Mouse (Mus musculus) 3T3-L1 (cell line): ENCODE data around the gene Eva1c.

ENCODE experiments used
- DNase-seq: peaks from one replicate; pipeline ENCODE4 v3.0.0-alpha.2; 2015; ENCODE audit warnings: low read depth, low spot score

Gene Eva1c

GRCm38 (mm10) chr16:90917156-90917555 lies 90.6 kb downstream of the Eva1c start:
- DNase-seq, result no peak

DNA sequence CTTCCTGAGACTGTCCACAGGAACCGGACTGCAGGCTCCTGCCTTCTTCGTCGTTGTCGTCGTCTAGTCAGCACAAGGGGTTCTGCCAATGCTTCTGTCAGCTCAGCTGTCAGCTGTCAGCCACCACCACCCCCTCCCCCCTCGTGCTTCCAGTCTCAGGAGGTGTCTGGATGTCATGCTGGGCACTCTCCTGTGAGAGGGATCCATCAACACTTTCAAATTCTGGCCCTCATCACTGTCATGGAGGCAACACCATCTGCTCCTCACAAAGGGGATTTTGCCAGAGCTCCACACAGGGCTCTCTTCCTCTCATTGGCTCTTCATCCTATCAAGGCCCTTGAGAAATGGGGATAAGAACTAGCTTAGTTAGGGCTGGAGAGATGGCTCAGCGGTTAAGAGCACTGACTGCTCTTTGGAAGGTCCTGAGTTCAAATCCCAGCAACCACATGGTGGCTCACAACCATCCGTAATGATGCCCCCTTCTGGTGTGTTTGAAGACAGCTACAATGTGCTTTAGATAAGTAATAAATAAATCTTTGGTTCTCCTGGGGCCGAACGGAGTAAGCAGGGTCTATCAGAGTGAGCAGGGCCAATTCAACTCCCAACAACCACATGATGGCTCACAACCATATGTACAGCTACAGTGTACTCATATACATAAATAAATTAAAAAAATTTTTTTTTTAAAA lies 95.1 kb downstream of the Eva1c start:
- DNase-seq, result no peak

DNA sequence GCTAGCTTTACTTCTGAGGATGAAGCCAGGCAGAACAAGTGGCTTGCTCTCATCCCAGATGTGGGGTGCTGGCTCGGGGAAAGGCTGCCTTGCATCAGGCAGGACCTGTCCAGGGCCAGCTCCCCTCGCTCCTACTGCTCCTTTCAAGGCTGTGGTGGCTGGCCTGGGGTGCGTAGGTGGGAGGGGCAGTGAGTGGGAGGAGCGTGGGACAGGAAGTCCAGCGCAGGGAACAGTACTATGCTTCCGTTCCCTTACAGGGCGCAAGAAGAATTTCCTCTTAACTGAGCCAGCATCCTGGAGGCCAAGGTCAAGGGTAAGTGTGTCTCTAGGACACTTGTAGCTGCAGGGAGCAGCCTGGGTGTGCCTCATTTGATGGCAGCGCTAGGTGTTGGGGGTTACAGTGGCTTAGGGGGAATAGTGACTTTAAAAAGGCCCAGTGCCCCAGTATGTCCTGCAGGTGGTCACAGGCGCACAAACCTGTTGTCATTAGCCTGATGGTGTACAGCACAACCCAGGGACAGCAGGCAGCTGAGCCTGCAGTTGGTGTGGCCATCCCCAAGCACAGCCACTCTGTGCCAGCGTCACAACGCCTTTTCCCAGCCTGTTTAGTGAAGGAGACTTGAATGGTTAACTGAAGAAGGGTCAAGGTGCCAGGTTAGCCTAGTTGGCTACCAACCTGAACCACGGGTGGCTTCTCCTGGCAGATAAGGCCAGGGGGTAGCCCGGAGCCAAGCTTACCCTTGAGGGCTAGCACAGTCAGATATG lies 98.3 kb downstream of the Eva1c start:
- no peak for DNase-seq

- peak; percentile 89 for DNase-seq
Observed at GRCm38 (mm10) chr16:90925461-90925860, 98.9 kb downstream of the Eva1c start.

DNA sequence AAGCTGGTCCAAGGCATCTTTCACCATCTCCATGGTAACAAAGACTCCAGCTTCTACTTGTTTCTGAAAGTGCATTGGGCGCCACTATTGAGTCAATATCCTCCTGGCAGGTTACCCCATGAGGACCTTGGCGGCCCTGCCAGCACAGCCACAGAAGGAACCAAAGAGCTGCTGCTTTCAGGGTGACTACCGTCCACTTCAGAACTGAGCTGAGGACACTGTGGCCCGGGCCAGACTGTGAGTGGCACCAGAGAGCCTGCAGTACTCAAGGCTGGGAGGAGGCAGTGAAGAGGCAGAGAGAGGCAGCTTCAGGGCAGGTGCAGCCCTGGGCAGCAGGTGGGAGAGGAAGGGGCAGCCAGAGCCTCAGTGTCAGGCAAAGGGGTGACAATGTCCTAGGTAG lies 100.9 kb downstream of the Eva1c start:
- no peak for DNase-seq

DNA sequence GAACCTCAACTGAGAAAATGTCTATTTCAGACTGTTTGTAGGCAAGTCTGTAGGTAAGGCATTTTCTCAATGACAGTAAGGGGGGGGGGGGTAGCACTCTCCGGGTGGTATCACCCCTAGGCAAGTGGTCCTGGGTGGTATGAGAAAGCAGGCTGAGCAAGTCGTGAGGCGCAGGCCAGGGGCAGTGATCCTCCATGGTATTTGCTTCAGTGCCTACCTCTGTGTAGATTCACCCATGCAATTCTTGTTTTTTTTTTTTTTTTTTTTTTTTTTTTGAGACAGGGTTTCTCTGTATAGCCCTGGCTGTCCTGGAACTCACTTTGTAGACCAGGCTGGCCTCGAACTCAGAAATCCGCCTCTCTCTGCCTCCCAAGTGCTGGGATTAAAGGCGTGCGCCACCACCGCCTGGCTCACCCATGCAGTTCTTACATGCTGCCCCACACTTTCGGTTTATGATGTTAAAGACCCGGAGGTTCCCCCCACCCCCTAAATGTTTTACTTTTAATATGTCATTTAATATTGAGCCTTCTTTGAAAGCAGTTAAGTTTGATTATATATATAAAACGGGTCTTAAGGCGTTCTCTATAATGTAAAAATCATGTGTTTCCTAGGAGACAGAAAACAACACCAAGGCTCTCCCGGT lies 107.1 kb downstream of the Eva1c start:
- no peak for DNase-seq

GRCm38 (mm10) chr16:90934193-90934686 lies 107.7 kb downstream of the Eva1c start:
- peak; percentile 76 for DNase-seq

DNA sequence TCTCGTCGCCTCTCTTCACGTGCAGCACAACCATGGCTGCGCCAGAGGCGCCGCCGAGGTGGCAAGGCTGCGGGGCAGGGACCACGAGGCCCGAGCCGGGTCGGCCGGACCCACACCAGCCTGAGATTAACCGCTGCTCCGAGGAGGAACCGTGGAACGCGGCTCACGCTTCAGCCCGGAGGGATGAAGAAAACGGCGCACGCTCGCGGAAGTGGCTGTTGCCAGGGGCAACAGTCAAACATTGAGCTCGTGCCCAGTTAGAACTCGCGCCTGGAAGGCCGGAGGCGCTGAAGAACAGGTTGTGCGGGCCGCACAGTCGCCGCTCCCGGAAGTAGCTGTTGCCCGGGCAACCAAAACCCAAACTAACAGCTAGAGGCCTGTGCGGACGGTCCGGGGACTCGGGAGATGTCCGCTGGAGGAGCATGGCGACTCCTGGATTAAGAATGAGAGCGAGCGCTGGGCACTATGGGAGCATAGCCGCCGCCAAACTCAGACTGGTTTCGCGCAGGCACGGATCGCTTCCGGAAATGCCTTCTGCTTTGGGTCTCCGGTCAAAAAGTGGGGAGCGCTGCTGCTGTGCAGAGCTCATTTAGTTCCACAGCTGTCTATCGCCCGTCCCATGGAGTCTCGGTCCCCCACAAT lies 108.3 kb downstream of the Eva1c start, which contains the start of gene Cfap298:
TSS of gene Cfap298 (minus strand) at position 428 of the 642 bp plus-strand sequence.
- peak; percentile 98 for DNase-seq

GRCm38 (mm10) chr16:90941246-90941645 lies 114.7 kb downstream of the Eva1c start:
- DNase-seq, result no peak

DNA sequence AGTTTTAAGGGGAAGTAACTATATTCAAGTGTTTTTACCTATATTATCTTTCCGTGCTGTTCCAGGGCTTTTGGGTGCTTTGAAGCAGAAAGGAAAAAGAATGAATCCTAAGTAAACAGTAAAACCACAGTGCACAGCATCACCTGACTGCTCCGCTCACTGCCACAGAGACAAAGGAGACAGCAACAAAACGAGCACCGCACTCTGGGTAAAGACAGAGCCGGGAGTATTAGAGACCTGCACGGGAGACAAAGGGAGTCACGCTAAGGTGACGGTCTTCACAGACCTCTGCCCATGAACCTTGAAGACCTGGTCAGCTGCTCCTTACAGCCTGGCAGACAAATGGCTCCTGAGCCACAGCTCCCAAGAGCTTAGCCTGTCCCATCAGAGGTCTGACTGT lies 120.5 kb downstream of the Eva1c start:
- no peak for DNase-seq

- no peak for DNase-seq
Observed at GRCm38 (mm10) chr16:90950354-90950963, 123.9 kb downstream of the Eva1c start.

DNA sequence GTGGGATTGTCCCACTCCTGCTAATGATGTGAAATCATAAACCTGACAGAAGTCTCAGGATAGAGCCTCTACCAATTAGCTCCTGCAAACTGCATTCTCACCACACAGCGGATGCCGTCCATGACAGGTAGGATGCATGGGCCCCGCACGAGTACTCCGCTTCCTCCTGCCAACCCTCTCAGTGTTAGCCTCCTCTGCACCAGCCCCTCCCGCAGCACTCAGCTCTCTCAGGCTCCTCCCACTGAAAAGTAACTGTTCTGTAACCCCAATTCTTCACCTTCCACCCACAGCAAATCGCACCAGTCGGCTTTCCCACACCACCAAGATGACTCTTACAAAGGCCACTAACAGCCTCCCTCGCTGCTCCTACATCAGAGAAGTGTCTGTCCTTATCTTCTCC lies 126.6 kb downstream of the Eva1c start:
- no peak for DNase-seq

DNA sequence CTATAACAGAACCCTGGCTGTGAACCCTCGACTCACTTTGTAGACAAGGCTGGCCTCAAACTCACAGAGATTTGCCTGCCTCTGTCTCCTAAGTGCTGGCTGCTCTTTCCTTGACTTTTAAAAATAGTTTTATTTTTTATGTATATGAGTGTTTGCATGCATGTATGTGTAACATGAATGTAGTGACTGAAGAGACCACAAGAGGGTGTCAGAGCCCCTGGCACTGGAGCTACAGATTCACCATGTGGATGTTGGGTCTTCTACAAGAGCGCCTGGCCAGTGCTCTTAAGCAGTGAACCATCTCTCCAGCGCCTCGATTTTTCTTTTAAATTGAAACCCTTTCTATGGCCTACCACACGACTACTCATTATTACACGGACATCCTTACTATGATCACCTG lies 127.3 kb downstream of the Eva1c start:
- DNase-seq, result peak; percentile 57
